Mouse (Mus musculus) lung, embryonic 16.5 days (tissue): ENCODE data around the gene Fam129b. TPM values are rescaled to one million over a fixed set of nuclear protein-coding genes. Genes with fewer than 3 reads are reported as not detected.

Experiments used
- ATAC-seq: fragments of 200-750 bp; cut with Nextera tagmentation; 2 replicates; pipeline ENCODE4 v1.8.0; 2017; ENCODE audit warnings: low read depth, mild to moderate bottlenecking, moderate library complexity
- H3K27ac ChIP-seq: fragments of 300-500 bp; sonication (generic); 2 replicates; pipeline ENCODE4 v1.5.1; 2014; ENCODE audit warnings: mild to moderate bottlenecking, control low read depth, low read length
- H3K27me3 ChIP-seq: fragments of 300-500 bp; sonication (generic); 2 replicates; pipeline ENCODE4 v1.6.1; 2014; ENCODE audit warnings: low read depth, low read length, mixed read lengths; ENCODE audit not compliant: control insufficient read depth, insufficient read depth
- H3K36me3 ChIP-seq: fragments of 300-500 bp; sonication (generic); 2 replicates; pipeline ENCODE4 v1.6.1; 2014; ENCODE audit warnings: low read length; ENCODE audit not compliant: control insufficient read depth, insufficient read depth
- H3K4me1 ChIP-seq: fragments of 300-500 bp; sonication (generic); replicated peaks from 2 replicates; pipeline ENCODE4 v1.6.1; 2014; ENCODE audit warnings: low read length, mixed read lengths; ENCODE audit not compliant: control insufficient read depth, insufficient read depth
- H3K4me2 ChIP-seq: fragments of 300-500 bp; sonication (generic); 2 replicates; pipeline ENCODE4 v1.6.1; 2014; ENCODE audit warnings: low read depth, low read length, control low read depth
- H3K4me3 ChIP-seq: fragments of 300-500 bp; sonication (generic); 2 replicates; pipeline ENCODE4 v1.5.1; 2014; ENCODE audit warnings: mild to moderate bottlenecking, low read length, control low read depth
- H3K9ac ChIP-seq: fragments of 300-500 bp; sonication (generic); 2 replicates; pipeline ENCODE4 v1.6.1; 2014; ENCODE audit warnings: low read length, control low read depth
- H3K9me3 ChIP-seq: fragments of 300-500 bp; sonication (generic); 2 replicates; pipeline ENCODE4 v1.6.1; 2016; ENCODE audit warnings: low read length; ENCODE audit not compliant: control insufficient read depth
- WGBS: fragments of 180-500 bp; shearing (Covaris S2); extraction: QIAGEN DNeasy Blood & Tissue Kit; methylation state at CpG from one replicate; pipeline ENCODE4 v1.1.7; 2014; 5-methylcytosine and 5-hydroxymethylcytosine counted together
- polyA plus RNA-seq: library from polyadenylated mRNA; unstranded; fragments of >200 nt; fragmentation: Nextera tagmentation; extraction: Ambion mirVana; gene quantifications from 2 replicates; pipeline ENCODE4 v1.2.1, GENCODE M21; 2015

Gene Fam129b
- polyA plus RNA-seq, 1 experiment from 2014 or later: 133 TPM

DNA sequence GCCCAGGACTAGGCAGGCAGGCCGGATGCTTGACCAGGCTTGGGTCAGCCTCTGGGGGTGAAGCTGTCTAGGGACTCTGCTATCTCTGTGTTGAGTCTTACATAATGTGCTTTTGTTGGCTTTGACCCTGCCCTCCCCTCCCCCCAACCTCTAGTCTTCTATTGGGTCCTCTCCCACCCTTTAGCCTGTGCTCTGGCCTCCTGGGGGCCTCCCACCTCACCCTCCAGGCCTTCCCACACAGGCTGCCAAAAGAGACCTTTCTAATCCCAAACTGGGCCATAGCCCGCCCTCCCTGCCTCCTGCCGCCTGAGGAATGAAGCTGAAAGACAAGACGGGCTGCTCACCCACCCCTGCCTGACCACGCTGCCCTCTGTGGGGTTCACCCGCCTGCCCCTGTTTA lies 5.1 kb downstream of the Fam129b start:
- ATAC-seq: no peak
- H3K4me2 ChIP-seq: peak overlapping the region; percentile 0
- H3K4me1 ChIP-seq: peaks cover 74% of the 10 kb centered on the region
- no peaks in the 10 kb centered on the region for H3K9me3 ChIP-seq
- H3K36me3 ChIP-seq: no peaks in the 10 kb centered on the region
- 30% methylated on average over 6 of the region's 6 CpGs for WGBS
- H3K27me3 ChIP-seq: no peaks in the 10 kb centered on the region
- H3K27ac ChIP-seq: peak overlapping the region; percentile 97
- peak overlapping the region; percentile 55 for H3K9ac ChIP-seq
- no peak overlapping the region for H3K4me3 ChIP-seq

DNA sequence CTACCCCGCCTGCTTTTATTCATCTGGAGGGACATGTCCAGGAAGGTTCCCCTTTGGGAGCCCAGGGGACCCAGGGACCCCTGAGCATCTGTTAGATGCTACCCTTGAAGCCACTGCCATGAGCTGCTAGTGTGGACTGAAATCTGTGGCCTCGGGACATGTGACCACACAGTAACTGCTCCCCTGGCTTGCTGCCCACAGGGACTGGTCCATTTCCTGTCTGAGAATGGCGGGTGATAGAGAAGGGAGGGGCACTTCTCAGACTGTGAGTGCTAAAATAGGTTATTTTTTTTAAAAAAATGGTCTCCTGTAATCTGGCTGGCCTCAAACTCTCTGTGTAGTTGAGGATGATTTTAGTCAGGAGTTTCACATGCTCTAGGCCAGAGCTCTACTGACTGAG lies 5.8 kb downstream of the Fam129b start:
- Histone ChIP-seq H3K27ac (peak overlapping the region; percentile 97), H3K27me3 (no peaks in the 10 kb centered on the region), H3K4me2 (peak overlapping the region; percentile 0; the same call in 1 of the 2 replicates), H3K4me3 (no peak overlapping the region), H3K36me3 (no peaks in the 10 kb centered on the region), H3K9ac (peak overlapping the region; percentile 55), H3K9me3 (no peaks in the 10 kb centered on the region), H3K4me1 (peaks cover 74% of the 10 kb centered on the region)
- 15% methylated on average over 3 of the region's 3 CpGs for WGBS
- ATAC-seq: peak; percentile 48; the same call in 1 of the 2 replicates

DNA sequence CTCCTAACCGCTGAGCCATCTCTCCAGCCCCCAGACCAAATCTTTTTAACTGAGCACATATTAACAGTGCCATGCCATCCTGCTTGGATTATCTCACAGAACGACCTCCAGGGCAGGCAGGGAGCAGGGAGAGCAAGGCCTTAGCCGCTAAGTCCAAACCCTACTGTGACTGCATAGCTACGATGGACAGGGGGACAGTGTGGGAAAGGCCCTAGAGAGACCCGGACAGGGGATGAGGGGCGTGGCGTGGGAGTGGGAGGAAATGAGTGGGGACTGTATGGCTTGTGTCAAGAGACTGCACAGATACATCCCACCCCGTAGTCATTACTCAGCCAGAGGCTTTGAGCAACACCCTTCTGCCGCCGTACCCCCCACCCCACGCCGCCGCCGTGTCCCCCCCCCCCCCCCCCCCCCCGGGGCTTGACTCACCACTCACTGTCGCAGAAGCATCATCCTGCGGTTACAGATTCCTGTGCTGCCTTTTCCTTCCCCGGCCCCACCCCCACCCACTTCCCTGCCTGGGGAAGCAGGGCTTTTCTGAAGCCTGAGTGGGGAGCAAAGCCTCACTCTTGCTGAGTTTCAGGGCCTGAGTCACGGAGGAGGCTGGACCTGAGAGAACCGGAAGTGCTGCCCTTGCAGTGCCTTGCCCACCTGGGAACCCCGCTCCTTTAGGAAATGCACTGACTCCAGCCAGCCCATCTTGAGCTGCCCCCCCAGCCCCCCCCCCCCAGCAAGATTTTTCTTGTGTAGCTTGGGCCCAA lies 6.5 kb downstream of the Fam129b start:
- peak overlapping the region; percentile 43 for H3K4me2 ChIP-seq
- peaks cover 76% of the 10 kb centered on the region for H3K4me1 ChIP-seq
- H3K36me3 ChIP-seq: no peaks in the 10 kb centered on the region
- no peaks in the 10 kb centered on the region for H3K27me3 ChIP-seq
- ATAC-seq: peak; percentile 18
- peak overlapping the region; percentile 21 for H3K9ac ChIP-seq
- no peaks in the 10 kb centered on the region for H3K9me3 ChIP-seq
- peak overlapping the region; percentile 13 for H3K4me3 ChIP-seq
- 18% methylated on average over 11 of the region's 21 CpGs for WGBS
- H3K27ac ChIP-seq: peak overlapping the region; percentile 97

DNA sequence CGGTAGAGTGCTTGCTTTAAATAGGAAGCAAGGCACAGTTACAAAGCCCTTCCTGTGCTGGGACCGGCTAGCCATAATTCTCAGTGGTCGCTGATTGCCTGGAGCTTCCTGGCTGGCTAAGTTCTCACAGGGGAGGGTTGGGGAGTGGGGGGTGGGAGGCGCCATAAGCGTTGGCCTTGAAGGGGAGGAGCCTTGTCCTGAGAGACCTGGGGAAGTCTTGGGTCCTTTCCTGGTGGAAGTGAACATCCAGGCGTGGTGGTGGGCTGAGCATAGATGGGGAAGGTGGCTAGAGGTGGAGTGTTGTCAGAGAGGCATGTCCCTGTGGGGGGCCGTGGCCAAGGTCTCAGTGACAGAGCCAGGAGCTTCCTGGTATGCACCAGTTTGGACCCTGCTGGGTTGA lies 8.8 kb downstream of the Fam129b start:
- no peak; the same call in 1 of the 2 replicates for ATAC-seq
- Histone ChIP-seq H3K4me1 (peaks cover 82% of the 10 kb centered on the region), H3K9me3 (no peaks in the 10 kb centered on the region), H3K4me3 (no peak overlapping the region), H3K36me3 (no peaks in the 10 kb centered on the region), H3K9ac (0 out of 2 replicates have a peak overlapping the region, but pooled peaks have one; percentile 32), H3K4me2 (0 out of 2 replicates have a peak overlapping the region, but pooled peaks have one; percentile 6), H3K27ac (peak overlapping the region; percentile 68), H3K27me3 (no peaks in the 10 kb centered on the region)
- 17% methylated on average over 7 of the region's 7 CpGs for WGBS

DNA sequence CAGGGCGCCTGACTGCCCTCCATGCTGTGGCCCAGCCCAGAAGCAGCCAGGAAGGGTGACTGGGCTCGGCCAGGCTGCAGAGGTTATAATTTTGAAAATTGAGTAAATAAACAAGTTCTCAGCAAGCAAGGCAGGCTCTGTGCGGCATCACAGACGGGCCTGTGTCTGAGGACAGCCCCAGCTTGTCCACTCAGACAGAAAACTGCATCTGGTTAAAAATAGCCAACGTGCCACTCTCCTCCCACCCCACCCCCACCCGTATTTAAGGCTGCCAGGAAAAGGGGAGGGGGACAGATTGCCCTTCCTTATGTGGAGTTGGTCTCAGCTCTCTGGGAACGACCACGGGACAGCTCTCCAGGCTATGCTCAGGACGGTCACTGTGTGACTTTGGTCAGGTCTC lies 12.1 kb downstream of the Fam129b start:
- no peaks in the 10 kb centered on the region for H3K27me3 ChIP-seq
- H3K4me1 ChIP-seq: peaks cover 69% of the 10 kb centered on the region
- 5% methylated on average over 9 of the region's 9 CpGs for WGBS
- 0 out of 2 replicates have a peak, but pooled peaks cover 2% of the 10 kb centered on the region for H3K36me3 ChIP-seq
- H3K27ac ChIP-seq: peak overlapping the region; percentile 90
- H3K4me2 ChIP-seq: no peak overlapping the region
- peak overlapping the region; percentile 45 for H3K9ac ChIP-seq
- no peak overlapping the region for H3K4me3 ChIP-seq
- ATAC-seq: peak; percentile 39; the same call in 1 of the 2 replicates
- H3K9me3 ChIP-seq: no peaks in the 10 kb centered on the region

DNA sequence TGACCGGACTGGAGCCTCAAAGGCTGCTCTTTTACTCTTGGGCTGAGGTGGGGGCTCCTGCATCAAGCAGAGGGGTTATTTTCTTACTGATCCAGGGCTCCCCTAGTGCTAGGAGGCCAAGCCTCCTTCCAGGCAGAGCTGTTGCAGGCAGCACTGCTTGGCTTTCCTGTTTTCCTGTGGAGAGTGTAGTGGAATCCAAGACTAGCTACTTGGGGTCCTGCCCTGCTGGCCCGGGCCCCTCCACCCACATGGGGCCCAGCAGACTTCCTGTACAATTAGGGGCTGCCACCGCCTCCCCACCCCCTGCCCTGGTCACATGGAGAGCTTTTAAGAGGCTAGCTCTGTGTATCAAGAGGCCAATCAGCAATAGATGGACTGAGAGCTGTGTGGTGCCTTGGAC lies 12.6 kb downstream of the Fam129b start:
- WGBS: 6% methylated on average over 3 of the region's 3 CpGs
- peak overlapping the region; percentile 45 for H3K9ac ChIP-seq
- peak; percentile 34 for ATAC-seq
- H3K27ac ChIP-seq: peak overlapping the region; percentile 90
- no peaks in the 10 kb centered on the region for H3K27me3 ChIP-seq
- peaks cover 6% of the 10 kb centered on the region; the same call in 1 of the 2 replicates for H3K36me3 ChIP-seq
- H3K4me2 ChIP-seq: no peak overlapping the region
- no peak overlapping the region for H3K4me3 ChIP-seq
- peaks cover 64% of the 10 kb centered on the region for H3K4me1 ChIP-seq
- H3K9me3 ChIP-seq: no peaks in the 10 kb centered on the region

DNA sequence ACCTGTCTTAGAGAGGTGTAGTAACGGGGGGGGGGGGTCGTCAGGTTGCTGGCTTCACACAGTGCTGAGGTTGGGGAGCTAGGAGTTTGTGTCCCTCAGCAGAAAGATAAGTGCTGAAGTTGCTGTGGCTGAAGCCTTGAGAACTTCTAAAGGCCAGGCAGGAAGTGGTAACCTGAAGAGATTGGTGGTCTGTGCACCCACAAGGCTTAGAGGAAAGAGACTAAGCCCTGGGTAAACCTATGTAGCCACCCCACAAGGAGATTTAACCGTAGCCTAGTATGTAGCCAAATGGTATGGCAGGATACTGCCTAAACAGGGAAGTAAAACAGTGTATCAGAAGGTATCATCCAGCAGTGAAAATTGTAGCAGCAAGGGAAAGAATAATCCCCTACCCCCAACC lies 14.4 kb downstream of the Fam129b start:
- no peak for ATAC-seq
- Histone ChIP-seq H3K9me3 (no peaks in the 10 kb centered on the region), H3K9ac (peak overlapping the region; percentile 22; the same call in 1 of the 2 replicates), H3K27me3 (no peaks in the 10 kb centered on the region), H3K27ac (0 out of 2 replicates have a peak overlapping the region, but pooled peaks have one; percentile 34), H3K4me3 (no peak overlapping the region), H3K4me2 (no peak overlapping the region), H3K4me1 (peaks cover 59% of the 10 kb centered on the region), H3K36me3 (peaks cover 6% of the 10 kb centered on the region; the same call in 1 of the 2 replicates)
- 79% methylated on average over 3 of the region's 3 CpGs for WGBS

DNA sequence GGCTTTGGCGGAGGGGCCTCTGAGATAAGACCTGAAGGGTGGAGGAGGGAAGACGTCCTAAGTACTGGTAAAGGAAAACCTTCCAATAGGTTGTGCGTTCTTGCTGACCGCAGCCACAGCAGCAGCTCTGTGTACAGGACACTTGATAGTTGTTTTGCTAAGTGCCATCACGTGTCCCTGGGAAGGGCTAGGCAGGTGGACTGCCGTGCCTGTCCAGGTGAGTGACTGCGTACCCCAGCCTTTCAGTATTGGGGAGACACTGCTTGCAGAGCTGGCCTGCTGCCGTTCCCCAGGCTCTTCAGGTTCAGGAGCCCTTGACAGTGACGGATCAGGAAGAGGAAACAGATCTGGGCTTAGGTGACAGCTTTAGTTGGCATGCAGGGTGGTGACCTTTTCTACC lies 15.4 kb downstream of the Fam129b start:
- H3K9ac ChIP-seq: no peak overlapping the region
- peaks cover 68% of the 10 kb centered on the region for H3K4me1 ChIP-seq
- ATAC-seq: no peak

DNA sequence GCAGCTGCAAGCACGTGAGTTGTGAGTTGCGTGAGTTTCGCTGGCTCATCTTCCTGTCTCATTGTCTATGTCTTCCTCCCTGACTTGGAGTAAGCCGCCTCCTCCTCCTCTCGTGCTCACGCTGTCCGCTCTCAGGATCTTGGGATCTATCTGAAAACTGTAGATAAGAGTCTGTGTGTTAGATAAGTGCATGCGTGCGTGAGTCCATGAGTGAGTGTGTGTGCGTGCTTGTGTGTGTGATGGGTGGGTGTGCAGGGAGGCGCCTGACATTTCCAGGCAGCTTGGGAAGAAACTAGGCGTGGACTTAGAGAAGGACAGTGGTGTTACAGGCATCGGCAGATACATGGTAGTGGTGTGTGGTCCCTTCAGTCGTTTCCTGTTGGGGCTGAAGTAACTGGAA lies 16.6 kb downstream of the Fam129b start:
- H3K9me3 ChIP-seq: no peaks in the 10 kb centered on the region
- H3K4me2 ChIP-seq: no peak overlapping the region
- no peak overlapping the region for H3K4me3 ChIP-seq
- no peaks in the 10 kb centered on the region for H3K27me3 ChIP-seq
- peaks cover 74% of the 10 kb centered on the region for H3K4me1 ChIP-seq
- WGBS: 71% methylated on average over 14 of the region's 14 CpGs
- H3K9ac ChIP-seq: no peak overlapping the region
- no peak for ATAC-seq
- no peak overlapping the region for H3K27ac ChIP-seq
- peaks cover 6% of the 10 kb centered on the region; the same call in 1 of the 2 replicates for H3K36me3 ChIP-seq

More for the DNA sequence above, 15.4 kb downstream of the Fam129b start:
- peak overlapping the region; percentile 30 for H3K27ac ChIP-seq
- no peak overlapping the region for H3K4me3 ChIP-seq
- H3K36me3 ChIP-seq: peaks cover 6% of the 10 kb centered on the region; the same call in 1 of the 2 replicates
- WGBS: 45% methylated on average over 9 of the region's 9 CpGs
- no peaks in the 10 kb centered on the region for H3K9me3 ChIP-seq
- no peaks in the 10 kb centered on the region for H3K27me3 ChIP-seq
- no peak overlapping the region for H3K4me2 ChIP-seq
